15 mouse cellular contexts compared by ENCODE assay signal in the genomic region with DNA sequence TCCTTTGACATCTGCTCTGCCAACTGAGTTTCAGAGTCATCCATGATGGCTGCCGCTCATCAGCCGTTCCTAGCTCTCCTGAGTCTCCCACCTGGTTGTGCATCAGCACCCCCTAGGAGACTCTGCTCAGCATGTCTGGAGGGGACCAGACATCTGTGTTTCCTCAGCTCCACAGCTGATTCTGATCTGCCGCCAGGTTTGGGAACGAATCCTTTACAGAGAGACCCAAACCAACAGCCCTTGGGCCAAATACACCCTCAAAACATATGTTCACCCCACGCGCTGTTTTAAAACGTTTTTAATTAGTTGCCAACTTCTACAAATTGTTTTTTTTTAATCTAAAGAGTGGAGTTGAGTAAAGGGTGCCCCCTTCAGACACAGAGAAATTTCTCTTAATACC. TPM values are rescaled to one million over a fixed set of nuclear protein-coding genes. Genes with fewer than 3 reads are reported as not detected.
A peak's percentile ranks its signal among the peaks of the same experiment; 100 is the strongest.
DNase-seq lines count a peak whose midpoint lies in the region; ATAC-seq lines count a peak whose summit lies in the region.
"Had no signal": no experiment of that assay in that cellular context is flagged by ENCODE, and none has a peak within 500 bp of the region (broad histone marks: within the 10 kb centered on the region; RNA-seq: fewer than 3 reads in every experiment).

No protein-coding gene starts in this region.

- no peak overlapping the region for H3K4me3 ChIP-seq in liver, embryonic 11.5 days (ENCODE audit: low read depth, low read length)
- H3K4me3 ChIP-seq: embryonic facial prominence, embryonic 13.5 days; midbrain, embryonic 12.5 days had no signal

- 76% methylated on average over 7 of the region's 7 CpGs for WGBS in liver, embryonic 11.5 days

- ATAC-seq in liver, embryonic 11.5 days (replicated peaks; ENCODE audit: low FRiP score), result no peak

- H3K4me2 ChIP-seq in liver, embryonic 11.5 days, result no peak overlapping the region
- H3K4me2 ChIP-seq: embryonic facial prominence, embryonic 13.5 days; hindbrain, embryonic 14.5 days; midbrain, embryonic 12.5 days had no signal

- no peaks in the 10 kb centered on the region for H3K27me3 ChIP-seq in liver, embryonic 11.5 days (replicated peaks; ENCODE audit: control insufficient read depth, insufficient read depth, low read length)
- H3K27me3 ChIP-seq: embryonic facial prominence, embryonic 13.5 days; midbrain, embryonic 12.5 days had no signal

- H3K9ac ChIP-seq in liver, embryonic 11.5 days (ENCODE audit: low read depth, low read length), result no peak overlapping the region
- H3K9ac ChIP-seq: embryonic facial prominence, embryonic 13.5 days; hindbrain, embryonic 14.5 days; midbrain, embryonic 12.5 days had no signal

- H3K36me3 ChIP-seq in liver, embryonic 11.5 days (ENCODE audit: control insufficient read depth, insufficient read depth, low read length), result no peaks in the 10 kb centered on the region
- H3K36me3 ChIP-seq: embryonic facial prominence, embryonic 13.5 days; midbrain, embryonic 12.5 days had no signal

- DNase-seq in left cerebral cortex, adult 18-20 months (ENCODE audit: low spot score in 2 of 2), result peak; percentile 26 to 55
- no peak for DNase-seq in left cerebral cortex, adult 11 months (ENCODE audit: low spot score)
- DNase-seq in layer of hippocampus, adult 11-12 months (ENCODE audit: low spot score), result peak; percentile 63
- DNase-seq in left cerebral cortex, postnatal 14 days (ENCODE audit: low spot score in 2 of 2), result peak; percentile 49 to 53
- peak; percentile 77 for DNase-seq in telencephalon, adult 2 months (ENCODE audit: low read depth, low spot score)
- no peak for DNase-seq in urinary bladder, postnatal 25 days (ENCODE audit: low spot score)
- no peak for DNase-seq in liver, embryonic 11.5 days (ENCODE audit: low spot score)
- no peak for DNase-seq in c-Kit-positive CD71-positive TER-119-positive erythroid progenitor cells, embryonic 14.5 days (ENCODE audit: low spot score)
- DNase-seq: B cell, adult 2 months; cerebellum, postnatal 14 days; gastrocnemius, postnatal 10 days; kidney, adult 18-20 months had no signal

- H3K9me3 ChIP-seq in liver, embryonic 11.5 days (ENCODE audit: control insufficient read depth, low read length), result no peaks in the 10 kb centered on the region
- H3K9me3 ChIP-seq: embryonic facial prominence, embryonic 13.5 days had no signal

- H3K4me1 ChIP-seq in liver, embryonic 11.5 days (replicated peaks; ENCODE audit: control insufficient read depth, insufficient read depth, low read length), result peaks cover 5% of the 10 kb centered on the region; the same call in 1 of the 2 replicates
- H3K4me1 ChIP-seq: embryonic facial prominence, embryonic 13.5 days had no signal

- intact Hi-C loops in left cerebral cortex, postnatal 14 days (cut with DNase I), result no loop called here

- no peak overlapping the region for H3K27ac ChIP-seq in liver, embryonic 11.5 days (ENCODE audit: low read depth, low read length)
- H3K27ac ChIP-seq: embryonic facial prominence, embryonic 13.5 days; hindbrain, embryonic 14.5 days; midbrain, embryonic 12.5 days had no signal

RNA-seq across cellular contexts. Expression of gene Pdzd2, which starts 31.2 kb away (rescaled TPM):
- 10 to 100 TPM; 59.8 to 64.7 TPM for total RNA-seq in left cerebral cortex, adult 18-20 months (2021)
- total RNA-seq in left cerebral cortex, postnatal 14 days (2021), result 10 to 100 TPM; 81.5 to 91.1 TPM
- polyA plus RNA-seq in liver, embryonic 11.5 days (2014; fragmentation: Nextera tagmentation; extraction: Ambion mirVana), result 8.2 and 9.1 TPM in 2 replicates

RNA-seq across cellular contexts. Expression of gene 6030458C11Rik, which starts 53.5 kb away (rescaled TPM):
- total RNA-seq in left cerebral cortex, adult 18-20 months (2021), result 10 to 100 TPM; 24.5 to 26.1 TPM
- total RNA-seq in left cerebral cortex, postnatal 14 days (2021), result 10 to 100 TPM; 25.6 to 28.1 TPM
- 54.8 and 60.1 TPM in 2 replicates for polyA plus RNA-seq in liver, embryonic 11.5 days (2014; fragmentation: Nextera tagmentation; extraction: Ambion mirVana)

RNA-seq across cellular contexts. Expression of gene Drosha, which starts 53.7 kb away (rescaled TPM):
- total RNA-seq in left cerebral cortex, adult 18-20 months (2021), result 10 to 100 TPM; 87.5 to 90.5 TPM
- 10 to 100 TPM; 89.1 to 90.5 TPM for total RNA-seq in left cerebral cortex, postnatal 14 days (2021)
- polyA plus RNA-seq in liver, embryonic 11.5 days (2014; fragmentation: Nextera tagmentation; extraction: Ambion mirVana), result 50.4 and 52.2 TPM in 2 replicates

Comparison
In these comparisons a context has a peak if more than half of its experiments do, and no peak if none do; other contexts are left out.
1. DNase-seq: peak in left cerebral cortex, adult 18-20 months (2 of 2), layer of hippocampus, adult 11-12 months (single experiment), left cerebral cortex, postnatal 14 days (2 of 2) and telencephalon, adult 2 months (single experiment); none in left cerebral cortex, adult 11 months (single experiment), urinary bladder, postnatal 25 days (single experiment), liver, embryonic 11.5 days (single experiment) and c-Kit-positive CD71-positive TER-119-positive erythroid progenitor cells, embryonic 14.5 days (single experiment).